Mouse (Mus musculus): ENCODE measurements around the gene Fgfbp1. TPM values are rescaled to one million over a fixed set of nuclear protein-coding genes. Genes with fewer than 3 reads are reported as not detected.

The Fgfbp1 gene
- total and polyA plus RNA-seq, 3 experiments: not detected

- Histone ChIP-seq H3K36me3 (replicated peaks in 1 of 2; ENCODE audit: control insufficient read depth in 1 of 2, insufficient read depth in 1 of 2, low read length in 1 of 2) (no peaks in the 10 kb centered on the region), H3K27me3 (replicated peaks) (no peaks in the 10 kb centered on the region), H3K9me3 (replicated peaks; ENCODE audit: low read length) (no peaks in the 10 kb centered on the region), H3K4me3 (replicated peaks in 1 of 3; ENCODE audit: low read depth in 2 of 3, low read length in 2 of 3, poor library complexity in 1 of 3) (no peak overlapping the region), H3K79me2 (replicated peaks; ENCODE audit: control insufficient read depth, extremely low read depth, insufficient read depth, poor library complexity, severe bottlenecking) (no peaks in the 10 kb centered on the region), H3K9ac (ENCODE audit: insufficient read depth, low read depth) (no peak overlapping the region), H3K27ac (ENCODE audit: insufficient read depth, low read depth) (no peak overlapping the region), H3K4me2 (ENCODE audit: insufficient read depth, low read depth, poor library complexity, severe bottlenecking) (no peak overlapping the region), H3K4me1 (ENCODE audit: control insufficient read depth in 1 of 2, insufficient read depth in 2 of 2) (peaks cover 7 to 28% of the 10 kb centered on the region in 2 experiments)
- no peak for DNase-seq (ENCODE audit: extremely low read depth)
- in situ Hi-C loops (cut with MboI; ENCODE audit: low pct_ligation_motif_present, low pct_unique_long_range_greater_than_20kb, low sequenced_read_pairs): loop anchor here (10.0 kb wide), 1 partner anchor 56 kb away; no protein-coding TSS in a partner anchor
- TF ChIP-seq USF2 (conservative IDR thresholded peaks at IDR 0.05; ENCODE audit: low read depth, low read length) (no peak), SIN3A (IDR thresholded peaks at IDR 0.05; ENCODE audit: low read length) (no peak), MAX (IDR thresholded peaks at IDR 0.05; ENCODE audit: low read length) (no peak), CHD1 (IDR thresholded peaks at IDR 0.05; ENCODE audit: low read depth, low read length) (no peak), HCFC1 (IDR thresholded peaks at IDR 0.05; ENCODE audit: low read depth, low read length) (no peak)
- dilution Hi-C loops (cut with MboI; ENCODE audit: extremely low pct_ligation_motif_present, extremely low pct_unique_long_range_greater_than_20kb, low sequenced_read_pairs): no loop called here
These were observed 1.2 kb downstream of the Fgfbp1 start for GRCm38 (mm10) chr5:43980397-43980796.

GRCm38 (mm10) chr5:43976821-43977561 is 4.6 kb downstream of the Fgfbp1 start:
- Histone ChIP-seq H3K4me1 (ENCODE audit: control insufficient read depth in 1 of 2, insufficient read depth in 2 of 2) (peaks cover 7 to 26% of the 10 kb centered on the region in 2 experiments), H3K79me2 (replicated peaks; ENCODE audit: control insufficient read depth, extremely low read depth, insufficient read depth, poor library complexity, severe bottlenecking) (no peaks in the 10 kb centered on the region), H3K36me3 (replicated peaks in 1 of 2; ENCODE audit: control insufficient read depth in 1 of 2, insufficient read depth in 1 of 2, low read length in 1 of 2) (no peaks in the 10 kb centered on the region), H3K9ac (ENCODE audit: insufficient read depth, low read depth) (no peak overlapping the region), H3K4me2 (ENCODE audit: insufficient read depth, low read depth, poor library complexity, severe bottlenecking) (no peak overlapping the region), H3K9me3 (replicated peaks; ENCODE audit: low read length) (no peaks in the 10 kb centered on the region), H3K27me3 (replicated peaks) (no peaks in the 10 kb centered on the region), H3K27ac (ENCODE audit: insufficient read depth, low read depth) (no peak overlapping the region), H3K4me3 (replicated peaks in 1 of 3; ENCODE audit: low read depth in 2 of 3, low read length in 2 of 3, poor library complexity in 1 of 3) (no peak overlapping the region)
- TF ChIP-seq JUN (IDR thresholded peaks at IDR 0.05; ENCODE audit: insufficient read depth, low read depth, low read length) (no peak), CTCF (conservative IDR thresholded peaks at IDR 0.05 in 1 of 2, IDR thresholded peaks at IDR 0.05 in 1 of 2; ENCODE audit: low read depth in 2 of 2, low read length in 2 of 2) (no peak), JUND (conservative IDR thresholded peaks at IDR 0.05; ENCODE audit: low read depth, low read length) (no peak), ETS1 (conservative IDR thresholded peaks at IDR 0.05; ENCODE audit: low read depth, low read length) (no peak), HCFC1 (IDR thresholded peaks at IDR 0.05; ENCODE audit: low read depth, low read length) (no peak), MXI1 (IDR thresholded peaks at IDR 0.05; ENCODE audit: low read depth, low read length) (no peak), MAFK (IDR thresholded peaks at IDR 0.05; ENCODE audit: insufficient replicate concordance, low read length) (no peak), MEF2A (IDR thresholded peaks at IDR 0.05; ENCODE audit: borderline replicate concordance, low read depth, low read length) (no peak), ZKSCAN1 (IDR thresholded peaks at IDR 0.05; ENCODE audit: borderline replicate concordance, low read depth, low read length) (no peak), ZMIZ1 (IDR thresholded peaks at IDR 0.05; ENCODE audit: low read depth, low read length) (no peak), ZC3H11A (IDR thresholded peaks at IDR 0.05; ENCODE audit: low read depth, low read length) (no peak), EP300 (IDR thresholded peaks at IDR 0.05; ENCODE audit: low read length) (no peak), NRF1 (IDR thresholded peaks at IDR 0.05; ENCODE audit: low read depth, low read length) (no peak), MAZ (IDR thresholded peaks at IDR 0.05; ENCODE audit: low read depth, low read length) (no peak), POLR2AphosphoS2 (IDR thresholded peaks at IDR 0.05; ENCODE audit: low read depth, low read length) (no peak)
- in situ Hi-C loops (cut with MboI; ENCODE audit: low pct_ligation_motif_present, low pct_unique_long_range_greater_than_20kb, low sequenced_read_pairs): no loop called here
- DNase-seq (ENCODE audit: extremely low read depth): no peak
- dilution Hi-C loops (cut with MboI; ENCODE audit: extremely low pct_ligation_motif_present, extremely low pct_unique_long_range_greater_than_20kb, low sequenced_read_pairs): no loop called here

Measured in CH12.LX (cell line).